Mouse (Mus musculus) CH12.LX (cell line): ENCODE measurements around the gene Proca1. TPM values are rescaled to one million over a fixed set of nuclear protein-coding genes. Genes with fewer than 3 reads are reported as not detected.
A peak's percentile ranks its signal among the peaks of the same experiment; 100 is the strongest.

ENCODE experiments used
- DNase-seq: peaks from one replicate; pipeline ENCODE4 v3.0.0-alpha.2; 2013; ENCODE audit errors: extremely low read depth
- H3K27ac ChIP-seq: 2 replicates; pipeline ENCODE4 v1.5.1; 2012; ENCODE audit warnings: low read depth, mild to moderate bottlenecking, control low read depth, moderate library complexity; ENCODE audit not compliant: insufficient read depth
- H3K27me3 ChIP-seq: replicated peaks from 2 replicates; pipeline ENCODE3; 2012; ENCODE audit warnings: inconsistent platforms
- H3K36me3 ChIP-seq, 2 experiments: replicated peaks in 1 of 2; 2 replicates each; pipeline versions ENCODE3 to v1.6.1; 2012; ENCODE audit warnings: inconsistent platforms in 1 of 2, low read length in 1 of 2, mild to moderate bottlenecking in 1 of 2, mixed read lengths in 1 of 2, moderate library complexity in 1 of 2; ENCODE audit not compliant: control insufficient read depth in 1 of 2, insufficient read depth in 1 of 2
- H3K4me1 ChIP-seq, 2 experiments: 2 replicates each; pipeline ENCODE4 v1.6.1; 2012; ENCODE audit warnings: inconsistent platforms in 1 of 2, moderate library complexity in 1 of 2; ENCODE audit not compliant: insufficient read depth in 2 of 2, control insufficient read depth in 1 of 2
- H3K4me2 ChIP-seq: 2 replicates; pipeline ENCODE4 v1.6.1; 2012; ENCODE audit warnings: low read depth, mild to moderate bottlenecking, control low read depth; ENCODE audit not compliant: poor library complexity, insufficient read depth, severe bottlenecking
- H3K4me3 ChIP-seq, 3 experiments: fragments of 150-350 bp in 1 of 3; sonication (generic) in 1 of 3; replicated peaks in 1 of 3; 2 replicates each; pipeline versions ENCODE3 to v1.5.1; 2011 to 2012; ENCODE audit warnings: low read depth in 2 of 3, low read length in 2 of 3, mild to moderate bottlenecking in 2 of 3, moderate library complexity in 2 of 3, control low read depth in 1 of 3, improper control_type of control experiment in 1 of 3, inconsistent platforms in 1 of 3, mixed read lengths in 1 of 3; ENCODE audit not compliant: poor library complexity in 1 of 3
- H3K79me2 ChIP-seq: replicated peaks from 2 replicates; pipeline ENCODE4 v1.6.1; 2012; ENCODE audit warnings: mild to moderate bottlenecking, moderate library complexity; ENCODE audit not compliant: control insufficient read depth, poor library complexity, insufficient read depth, severe bottlenecking; ENCODE audit errors: extremely low read depth
- H3K9ac ChIP-seq: 2 replicates; pipeline ENCODE4 v1.6.1; 2012; ENCODE audit warnings: low read depth, mild to moderate bottlenecking, control low read depth, moderate library complexity; ENCODE audit not compliant: insufficient read depth
- H3K9me3 ChIP-seq: replicated peaks from 2 replicates; pipeline ENCODE3; 2012; ENCODE audit warnings: low read length, inconsistent platforms, mixed read lengths
- BHLHE40 ChIP-seq: IDR thresholded peaks from 2 replicates; pipeline ENCODE4 v1.6.1; 2011; ENCODE audit warnings: mild to moderate bottlenecking, low read depth, low read length, improper control_type of control experiment
- CTCF ChIP-seq, 2 experiments: IDR thresholded peaks in 1 of 2; conservative IDR thresholded peaks in 1 of 2; 2 replicates each; pipeline ENCODE4 v1.5.1; 2011 to 2012; ENCODE audit warnings: low read depth in 2 of 2, low read length in 2 of 2, improper control_type of control experiment in 1 of 2, inconsistent platforms in 1 of 2, mild to moderate bottlenecking in 1 of 2, moderate library complexity in 1 of 2
- E2F4 ChIP-seq: IDR thresholded peaks from 2 replicates; pipeline ENCODE4 v1.6.1; 2011; ENCODE audit warnings: low read depth, low read length, improper control_type of control experiment; ENCODE audit not compliant: insufficient replicate concordance
- ETS1 ChIP-seq: conservative IDR thresholded peaks from 2 replicates; pipeline ENCODE4 v1.6.1; 2012; ENCODE audit warnings: low read depth, mild to moderate bottlenecking, inconsistent platforms, low read length, improper control_type of control experiment, moderate library complexity
- IRF4 ChIP-seq: IDR thresholded peaks from 2 replicates; pipeline ENCODE4 v1.6.1; 2014; ENCODE audit warnings: low read depth, mild to moderate bottlenecking, inconsistent platforms, low read length, improper control_type of control experiment
- JUN ChIP-seq: IDR thresholded peaks from 2 replicates; pipeline ENCODE4 v1.6.1; 2011; ENCODE audit warnings: low read depth, mild to moderate bottlenecking, low read length, improper control_type of control experiment, moderate library complexity; ENCODE audit not compliant: insufficient read depth
- MAFK ChIP-seq: IDR thresholded peaks from 2 replicates; pipeline ENCODE4 v1.6.1; 2011; ENCODE audit warnings: low read length, improper control_type of control experiment; ENCODE audit not compliant: insufficient replicate concordance
- NELFE ChIP-seq: IDR thresholded peaks from 2 replicates; pipeline ENCODE4 v1.6.1; 2011; ENCODE audit warnings: low read depth, low read length, improper control_type of control experiment
- NRF1 ChIP-seq: IDR thresholded peaks from 2 replicates; pipeline ENCODE4 v1.6.1; 2014; ENCODE audit warnings: low read depth, mild to moderate bottlenecking, inconsistent platforms, low read length, improper control_type of control experiment, moderate library complexity
- PAX5 ChIP-seq: IDR thresholded peaks from 2 replicates; pipeline ENCODE4 v1.6.1; 2012; ENCODE audit warnings: low read length, inconsistent platforms, mixed read lengths
- RAD21 ChIP-seq: IDR thresholded peaks from 2 replicates; pipeline ENCODE4 v1.6.1; 2011; ENCODE audit warnings: low read depth, mild to moderate bottlenecking, low read length, improper control_type of control experiment, moderate library complexity
- SMC3 ChIP-seq: IDR thresholded peaks from 2 replicates; pipeline ENCODE4 v1.6.1; 2011; ENCODE audit warnings: low read depth, low read length, improper control_type of control experiment
- UBTF ChIP-seq: IDR thresholded peaks from 2 replicates; pipeline ENCODE4 v1.6.1; 2012; ENCODE audit warnings: low read depth, mild to moderate bottlenecking, inconsistent platforms, low read length, improper control_type of control experiment, moderate library complexity
- ZNF384 ChIP-seq: IDR thresholded peaks from 2 replicates; pipeline ENCODE4 v1.6.1; 2012; ENCODE audit warnings: low read depth, low read length, improper control_type of control experiment, inconsistent platforms
- dilution Hi-C: fragments of 300-500 bp; cut with MboI; formaldehyde crosslinking; loops from 2 replicates; pipeline ENCODE4 v1.14.3; 2020; ENCODE audit warnings: low sequenced_read_pairs; ENCODE audit not compliant: extremely low pct_unique_long_range_greater_than_20kb, extremely low pct_ligation_motif_present
- in situ Hi-C: fragments of 300-500 bp; cut with MboI; formaldehyde crosslinking; loops from 3 replicates; pipeline ENCODE4 v1.14.3; 2019; ENCODE audit warnings: low sequenced_read_pairs, low pct_ligation_motif_present, low pct_unique_long_range_greater_than_20kb, mixed read lengths
- polyA plus RNA-seq: library from polyadenylated mRNA; unstranded; fragments of >175 nt; gene quantifications from 2 replicates; pipeline ENCODE4 v1.2.1, GENCODE M21; 2012; ENCODE audit warnings: low read depth; ENCODE audit not compliant: insufficient read length
- total RNA-seq, 2 experiments: library from RNA; depleted of rRNA; stranded (reverse); fragments of 300-350 nt in 1 of 2; fragments of >200 nt in 1 of 2; gene quantifications; 2 replicates each; pipeline ENCODE4 v1.2.3; 2012 to 2014

Gene Proca1
- total and polyA plus RNA-seq, 3 experiments: 0.40 TPM; not detected in 2

- TF ChIP-seq MAFK (peak; percentile 62; the same call in 1 of the 2 replicates), RAD21 (no peak), JUN (no peak), NELFE (no peak), BHLHE40 (0 out of 2 replicates have a peak, but pooled peaks have one; percentile 24), E2F4 (no peak), NRF1 (no peak), ETS1 (peak; percentile 46; the same call in 1 of the 2 replicates), CTCF (conservative IDR thresholded peaks at IDR 0.05 in 1 of 2, IDR thresholded peaks at IDR 0.05 in 1 of 2; ENCODE audit: low read depth in 2 of 2, low read length in 2 of 2) (no peak), PAX5 (no peak), UBTF (no peak)
- TF ChIP-seq, all 38 proteins: peak for 10
These were observed 46.3 kb upstream of the Proca1 start (continued) for GRCm38 (mm10) chr11:78146707-78147543.

GRCm38 (mm10) chr11:78151161-78151560, 42.0 kb upstream of the Proca1 start:
- H3K4me3 ChIP-seq: no peak overlapping the region
- no peaks in the 10 kb centered on the region for H3K27me3 ChIP-seq
- in situ Hi-C loops: no loop called here
- H3K27ac ChIP-seq: no peak overlapping the region
- H3K9ac ChIP-seq: no peak overlapping the region
- H3K4me1 ChIP-seq: peaks cover 15 to 23% of the 10 kb centered on the region in 2 experiments; a peak in 3 of 4 replicates
- dilution Hi-C loops: no loop called here
- peaks cover 63 to 96% of the 10 kb centered on the region in 2 experiments for H3K36me3 ChIP-seq
- TF ChIP-seq SMC3 (peak; percentile 63), RAD21 (peak; percentile 68), CTCF (conservative IDR thresholded peaks at IDR 0.05 in 1 of 2, IDR thresholded peaks at IDR 0.05 in 1 of 2; ENCODE audit: low read depth in 2 of 2, low read length in 2 of 2) (peak; percentile 55 to 78; a peak in 3 of 4 replicates), NELFE (no peak), ZNF384 (peak; percentile 49; the same call in 1 of the 2 replicates), IRF4 (no peak)
- 0 out of 2 replicates have a peak, but pooled peaks cover 3% of the 10 kb centered on the region for H3K79me2 ChIP-seq
- DNase-seq: peak; percentile 54
- no peak overlapping the region for H3K4me2 ChIP-seq
- no peaks in the 10 kb centered on the region for H3K9me3 ChIP-seq
